ENCODE assay signal across 10 mouse cellular contexts in genomic region chr1:131107575-131108308, GRCm38 (mm10). TPM values are rescaled to one million over a fixed set of nuclear protein-coding genes. Genes with fewer than 3 reads are reported as not detected.
DNase-seq lines count a peak whose midpoint lies in the region; ATAC-seq and TF ChIP-seq lines count a peak whose summit lies in the region.
"Had no signal": no experiment of that assay in that cellular context is flagged by ENCODE, and none has a peak within 500 bp of the region (broad histone marks: within the 10 kb centered on the region; RNA-seq: fewer than 3 reads in every experiment).

No protein-coding gene starts in this region.

- no peak overlapping the region for H3K4me2 ChIP-seq in intestine, embryonic 16.5 days (ENCODE audit: low read depth, low read length)
- H3K4me2 ChIP-seq: forebrain, embryonic 13.5 days had no signal

- H3K9ac ChIP-seq in heart, adult 2 months (ENCODE audit: low read depth, low read length): no peak overlapping the region
- peak overlapping the region; percentile 41 for H3K9ac ChIP-seq in intestine, embryonic 16.5 days (ENCODE audit: low read depth, low read length)
- H3K9ac ChIP-seq: forebrain, embryonic 13.5 days had no signal

- H3K4me3 ChIP-seq in heart, adult 2 months: no peak overlapping the region
- no peak overlapping the region for H3K4me3 ChIP-seq in intestine, embryonic 16.5 days (ENCODE audit: low read length)
- H3K4me3 ChIP-seq: forebrain, embryonic 13.5 days had no signal

- H3K27ac ChIP-seq in heart, adult 2 months: peak overlapping the region; percentile 45
- peak overlapping the region; percentile 42 for H3K27ac ChIP-seq in intestine, embryonic 16.5 days (ENCODE audit: low read length)
- H3K27ac ChIP-seq: forebrain, embryonic 13.5 days had no signal

- TF ChIP-seq POLR2A in heart, adult 2 months (IDR thresholded peaks at IDR 0.05; ENCODE audit: insufficient read depth, low read depth, low read length): no peak

- no peaks in the 10 kb centered on the region for H3K79me2 ChIP-seq in heart, adult 2 months (replicated peaks; ENCODE audit: control insufficient read depth, insufficient read depth, low read length)

- 56% methylated on average over 10 of the region's 10 CpGs for whole genome bisulfite sequencing in heart, adult 2 months
- 32% methylated on average over 10 of the region's 10 CpGs for WGBS in intestine, embryonic 16.5 days

- peaks cover 12% of the 10 kb centered on the region for H3K4me1 ChIP-seq in heart, adult 2 months (ENCODE audit: control insufficient read depth, insufficient read depth, low read length)
- H3K4me1 ChIP-seq in intestine, embryonic 16.5 days (ENCODE audit: control insufficient read depth, insufficient read depth, low read length): peaks cover 16% of the 10 kb centered on the region
- H3K4me1 ChIP-seq: forebrain, embryonic 13.5 days had no signal

- no peak for TF ChIP-seq CTCF in heart, adult 2 months (IDR thresholded peaks at IDR 0.05)

- intact Hi-C loops in heart, adult 2 months (cut with DNase I): no loop called here
- intact Hi-C loops in heart, postnatal 25 days (cut with DNase I): no loop called here

- DNase-seq in heart, adult 2 months: peak; percentile 37 to 65
- no peak for DNase-seq in heart, postnatal 25 days (ENCODE audit: low spot score)
- DNase-seq in liver: peak; percentile 51
- peak; percentile 50 for DNase-seq in urinary bladder, adult 2 months (ENCODE audit: low spot score)
- DNase-seq in B cell, adult 2 months: no peak
- DNase-seq in natural killer cell, adult 2 months (ENCODE audit: low spot score in 2 of 2): no peak
- DNase-seq in left cerebral cortex, adult 18-20 months (ENCODE audit: low spot score in 2 of 2): no peak
- DNase-seq: adrenal gland, postnatal 25 days had no signal

- no peak for TF ChIP-seq EP300 in heart, adult 2 months (IDR thresholded peaks at IDR 0.05; ENCODE audit: insufficient read depth, low read depth, low read length)

- no peaks in the 10 kb centered on the region for H3K27me3 ChIP-seq in heart, adult 2 months (ENCODE audit: control insufficient read depth, insufficient read depth, low read length)
- no peaks in the 10 kb centered on the region for H3K27me3 ChIP-seq in intestine, embryonic 16.5 days (replicated peaks; ENCODE audit: control insufficient read depth, insufficient read depth, low read length)
- H3K27me3 ChIP-seq: forebrain, embryonic 13.5 days had no signal

- H3K36me3 ChIP-seq in heart, adult 2 months (ENCODE audit: control insufficient read depth, insufficient read depth, low read length): peaks cover 1% of the 10 kb centered on the region; the same call in 1 of the 2 replicates
- H3K36me3 ChIP-seq in intestine, embryonic 16.5 days (ENCODE audit: control insufficient read depth, insufficient read depth, low read length): no peaks in the 10 kb centered on the region

- H3K9me3 ChIP-seq in intestine, embryonic 16.5 days (ENCODE audit: control insufficient read depth, low read length): no peaks in the 10 kb centered on the region; the same call in 1 of the 2 replicates
- H3K9me3 ChIP-seq: forebrain, embryonic 13.5 days had no signal

- ATAC-seq in intestine, embryonic 16.5 days: peak; percentile 95
- ATAC-seq: forebrain, embryonic 13.5 days had no signal

RNA-seq across cellular contexts. Expression of gene Mapkapk2, which starts 10.1 kb away (rescaled TPM):
- total RNA-seq in heart, adult 2 months (2021): 100 to 1,000 TPM; 283 to 363 TPM
- polyA plus RNA-seq in heart, adult 2 months (2012; rRNA removed): 196 and 305 TPM in 2 replicates
- 100 to 1,000 TPM; 264 to 283 TPM for total RNA-seq in heart, postnatal 25 days (2021)
- polyA plus RNA-seq in intestine, embryonic 16.5 days (2015; fragmentation: Nextera tagmentation; extraction: Ambion mirVana): 13.1 and 23.5 TPM in 2 replicates
- polyA plus RNA-seq in urinary bladder, adult 2 months (2012; rRNA removed): 77.4 and 86.8 TPM in 2 replicates
- total RNA-seq in left cerebral cortex, adult 18-20 months (2021): 10 to 100 TPM; 35.8 to 37.2 TPM

RNA-seq across cellular contexts. Expression of gene Dyrk3, which starts 30.4 kb away (rescaled TPM):
- total RNA-seq in heart, adult 2 months (2021): under 1 TPM; 0.48 to 0.70 TPM
- 0.16 and 0.32 TPM in 2 replicates for polyA plus RNA-seq in heart, adult 2 months (2012; rRNA removed)
- under 1 TPM; 0.25 to 0.29 TPM for total RNA-seq in heart, postnatal 25 days (2021)
- polyA plus RNA-seq in intestine, embryonic 16.5 days (2015; fragmentation: Nextera tagmentation; extraction: Ambion mirVana): 2.3 and 2.4 TPM in 2 replicates
- 0.47 and 0.52 TPM in 2 replicates for polyA plus RNA-seq in urinary bladder, adult 2 months (2012; rRNA removed)
- 10 to 100 TPM; 14.9 to 16.7 TPM for total RNA-seq in left cerebral cortex, adult 18-20 months (2021)

RNA-seq across cellular contexts. Expression of gene Eif2d, which starts 45.2 kb away (rescaled TPM):
- total RNA-seq in heart, adult 2 months (2021): 10 to 100 TPM; 34.7 to 37.1 TPM
- 25.8 and 35.3 TPM in 2 replicates for polyA plus RNA-seq in heart, adult 2 months (2012; rRNA removed)
- 10 to 100 TPM; 36.5 to 36.6 TPM for total RNA-seq in heart, postnatal 25 days (2021)
- polyA plus RNA-seq in intestine, embryonic 16.5 days (2015; fragmentation: Nextera tagmentation; extraction: Ambion mirVana): 53.8 and 58.0 TPM in 2 replicates
- 39.3 and 45.1 TPM in 2 replicates for polyA plus RNA-seq in urinary bladder, adult 2 months (2012; rRNA removed)
- total RNA-seq in left cerebral cortex, adult 18-20 months (2021): 10 to 100 TPM; 35.0 to 37.5 TPM

Comparison
In these comparisons a context has a peak if more than half of its experiments do, and no peak if none do; other contexts are left out.
1. DNase-seq: peak in heart, adult 2 months (2 of 2), liver (single experiment) and urinary bladder, adult 2 months (single experiment); none in heart, postnatal 25 days (single experiment), B cell, adult 2 months (0 of 2), natural killer cell, adult 2 months (0 of 2) and left cerebral cortex, adult 18-20 months (0 of 2).
2. RNA of gene Mapkapk2, which starts 10.1 kb away (total RNA-seq): 283 to 363 TPM in heart, adult 2 months and 264 to 283 TPM in heart, postnatal 25 days; 35.8 to 37.2 TPM in left cerebral cortex, adult 18-20 months; every median in the first group is over 4 times any median in the second.
3. RNA of gene Dyrk3, which starts 30.4 kb away (total RNA-seq): 14.9 to 16.7 TPM in left cerebral cortex, adult 18-20 months; 0.48 to 0.70 TPM in heart, adult 2 months and 0.25 to 0.29 TPM in heart, postnatal 25 days; every median in the first group is over 4 times any median in the second.